Mouse (Mus musculus): ENCODE data around the gene Slc17a7. TPM values are rescaled to one million over a fixed set of nuclear protein-coding genes. Genes with fewer than 3 reads are reported as not detected.
"Not testable (repeated sequence)": the region's sequence is repeated elsewhere in the genome, so short reads cannot be mapped to it uniquely, and the experiment has no call there.

Slc17a7 gene
- polyA plus RNA-seq, 1 experiment from 2014 or later = 1.2 TPM

- Histone ChIP-seq H3K36me3 (replicated peaks) (peaks cover 36% of the 10 kb centered on the region), H3K27me3 (ENCODE audit: poor library complexity, severe bottlenecking) (peaks cover 54% of the 10 kb centered on the region)
These were observed 1.2 kb upstream of the Slc17a7 start for GRCm38 (mm10) chr7:45162551-45162950.

DNA sequence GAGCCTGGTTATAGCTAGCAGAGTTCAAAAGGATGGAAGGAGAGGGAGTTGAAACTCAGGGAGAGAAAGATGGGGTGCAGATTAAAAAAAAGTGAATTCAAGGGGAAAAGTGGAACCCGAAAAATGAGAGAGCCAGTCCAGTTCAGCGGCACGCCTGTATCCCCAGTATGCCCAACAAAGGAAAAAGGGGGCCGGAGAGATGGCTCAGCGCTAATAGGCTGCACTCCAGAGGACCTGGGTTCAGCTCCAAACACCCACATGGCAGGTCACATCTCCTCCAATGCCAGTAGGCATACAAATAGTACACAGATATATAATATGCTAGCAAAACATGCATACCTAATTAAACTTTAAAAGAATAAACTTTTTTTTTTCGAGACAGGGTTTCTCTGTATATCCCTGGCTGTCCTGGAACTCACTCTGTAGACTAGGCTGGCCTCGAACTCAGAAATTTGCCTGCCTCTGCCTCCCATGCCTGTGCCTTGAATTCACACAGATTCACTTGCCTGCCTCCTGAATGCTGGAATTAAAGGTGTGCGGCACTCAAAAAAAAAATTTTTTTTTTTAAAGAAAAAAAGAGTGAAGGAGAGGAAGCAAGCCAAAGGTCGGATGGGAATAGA, 643 bp upstream of the Slc17a7 start:
- no peak overlapping the region for H3K4me3 ChIP-seq
- no peak overlapping the region for H3K27ac ChIP-seq
- H3K27me3 ChIP-seq (ENCODE audit: poor library complexity, severe bottlenecking) = peaks cover 60% of the 10 kb centered on the region
- H3K36me3 ChIP-seq (replicated peaks) = peaks cover 31% of the 10 kb centered on the region
- 75% methylated on average over 9 of the region's 9 CpGs for WGBS
- DNase-seq (ENCODE audit: extremely low spot score, low spot score) = no peak
- H3K4me1 ChIP-seq = peaks cover 33% of the 10 kb centered on the region
- H3K9me3 ChIP-seq = peaks cover 6% of the 10 kb centered on the region; the same call in 1 of the 2 replicates

More at GRCm38 (mm10) chr7:45162551-45162950, 1.2 kb upstream of the Slc17a7 start:
- WGBS = 25% methylated on average over 6 of the region's 6 CpGs
- Histone ChIP-seq H3K4me3 (peak overlapping the region; percentile 55), H3K9me3 (peaks cover 6% of the 10 kb centered on the region; the same call in 1 of the 2 replicates), H3K4me1 (peaks cover 28% of the 10 kb centered on the region), H3K27ac (peak overlapping the region; percentile 78; the same call in 1 of the 2 replicates)
- no peak for DNase-seq (ENCODE audit: extremely low spot score, low spot score)

DNA sequence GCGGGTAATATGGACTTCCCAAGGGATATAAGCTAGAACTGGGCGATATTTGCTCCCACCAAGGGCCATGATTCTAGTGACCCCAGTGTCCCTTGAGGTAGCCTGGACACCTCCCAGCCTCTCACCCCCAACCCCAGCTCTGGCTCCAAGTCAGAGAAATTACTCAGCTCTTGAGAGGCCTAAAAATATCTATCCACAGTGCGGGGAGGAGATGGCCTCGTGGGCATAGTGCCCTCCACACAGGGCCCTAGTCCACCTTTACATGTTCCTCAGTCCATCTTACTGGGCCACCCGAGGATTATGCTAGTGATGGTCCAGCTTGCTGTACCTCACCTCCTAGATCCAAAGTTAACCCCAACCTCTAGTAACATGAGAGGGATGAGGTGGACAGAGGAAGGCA, 1.1 kb downstream of the Slc17a7 start:
- Histone ChIP-seq H3K27ac (no peak overlapping the region), H3K27me3 (ENCODE audit: poor library complexity, severe bottlenecking) (peaks cover 77% of the 10 kb centered on the region), H3K4me1 (peaks cover 41% of the 10 kb centered on the region), H3K36me3 (replicated peaks) (peaks cover 15% of the 10 kb centered on the region), H3K9me3 (peaks cover 17% of the 10 kb centered on the region), H3K4me3 (peak overlapping the region; percentile 57; the same call in 1 of the 2 replicates)
- DNase-seq (ENCODE audit: extremely low spot score, low spot score) = no peak
- 65% methylated on average over 5 of the region's 5 CpGs for WGBS

- peaks cover 86% of the 10 kb centered on the region for H3K27me3 ChIP-seq (ENCODE audit: poor library complexity, severe bottlenecking)
- DNase-seq (ENCODE audit: extremely low spot score, low spot score) = no peak
These were observed 2.0 kb downstream of the Slc17a7 start for GRCm38 (mm10) chr7:45165701-45166100.

DNA sequence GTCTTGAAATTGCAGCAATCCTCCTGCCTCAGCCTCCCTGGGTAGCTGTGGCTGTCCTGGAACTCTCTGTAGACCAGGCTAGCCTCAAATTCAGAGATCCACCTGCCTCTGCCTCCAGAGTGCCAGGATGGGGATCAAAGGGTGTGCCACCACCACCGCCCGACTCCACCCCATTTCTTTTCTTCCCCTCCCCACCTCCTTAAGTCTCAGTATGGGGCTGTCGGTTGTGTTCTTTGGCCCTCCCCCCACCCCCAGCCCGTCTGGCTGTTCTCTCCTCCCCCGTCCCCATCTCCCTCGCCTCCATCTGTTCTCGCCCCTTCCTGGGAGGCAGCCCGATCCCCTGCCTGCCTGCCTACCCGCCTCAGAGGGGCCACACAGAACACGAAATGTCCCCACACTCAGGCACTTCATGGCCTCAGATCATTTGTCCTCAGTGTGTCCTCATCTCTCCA, 3.2 kb downstream of the Slc17a7 start:
- Histone ChIP-seq H3K4me1 (peaks cover 34% of the 10 kb centered on the region), H3K36me3 (replicated peaks) (0 out of 2 replicates have a peak, but pooled peaks cover 2% of the 10 kb centered on the region), H3K4me3 (peak overlapping the region; percentile 5; the same call in 1 of the 2 replicates), H3K9me3 (peaks cover 29% of the 10 kb centered on the region), H3K27me3 (ENCODE audit: poor library complexity, severe bottlenecking) (peaks cover 99% of the 10 kb centered on the region), H3K27ac (no peak overlapping the region)
- DNase-seq (ENCODE audit: extremely low spot score, low spot score) = no peak
- WGBS = 20% methylated on average over 10 of the region's 10 CpGs

More at GRCm38 (mm10) chr7:45165701-45166100, 2.0 kb downstream of the Slc17a7 start:
- Histone ChIP-seq H3K4me3 (no peak overlapping the region), H3K4me1 (peaks cover 41% of the 10 kb centered on the region), H3K9me3 (peaks cover 26% of the 10 kb centered on the region), H3K27ac (no peak overlapping the region), H3K36me3 (replicated peaks) (peaks cover 7% of the 10 kb centered on the region)
- WGBS = 41% methylated on average over 11 of the region's 11 CpGs

GRCm38 (mm10) chr7:45167761-45168445, 4.2 kb downstream of the Slc17a7 start:
- Histone ChIP-seq H3K27me3 (ENCODE audit: poor library complexity, severe bottlenecking) (peaks cover 100% of the 10 kb centered on the region), H3K9me3 (peaks cover 38% of the 10 kb centered on the region), H3K4me1 (peaks cover 25% of the 10 kb centered on the region), H3K36me3 (replicated peaks) (0 out of 2 replicates have a peak, but pooled peaks cover 2% of the 10 kb centered on the region), H3K4me3 (peak overlapping the region; percentile 19; the same call in 1 of the 2 replicates), H3K27ac (no peak overlapping the region)
- DNase-seq (ENCODE audit: extremely low spot score, low spot score) = no peak
- 5% methylated on average over 19 of the region's 19 CpGs for WGBS

DNA sequence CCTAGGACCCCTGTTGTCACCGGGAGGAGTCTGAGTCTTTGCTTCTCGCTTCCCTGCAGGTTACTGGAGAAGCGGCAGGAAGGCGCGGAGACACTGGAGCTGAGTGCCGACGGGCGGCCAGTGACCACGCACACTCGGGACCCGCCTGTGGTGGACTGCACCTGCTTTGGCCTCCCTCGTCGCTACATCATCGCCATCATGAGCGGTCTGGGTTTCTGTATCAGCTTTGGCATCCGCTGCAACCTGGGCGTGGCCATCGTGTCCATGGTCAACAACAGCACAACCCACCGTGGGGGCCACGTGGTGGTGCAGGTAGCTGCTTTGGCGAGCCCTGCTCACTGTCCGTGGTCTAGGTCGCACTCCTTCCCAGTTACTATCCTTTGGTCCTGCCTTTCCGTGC, 4.9 kb downstream of the Slc17a7 start:
- 0 out of 2 replicates have a peak, but pooled peaks cover 2% of the 10 kb centered on the region for H3K36me3 ChIP-seq (replicated peaks)
- peak overlapping the region; percentile 25 for H3K4me3 ChIP-seq
- H3K4me1 ChIP-seq = peaks cover 23% of the 10 kb centered on the region
- 3% methylated on average over 24 of the region's 24 CpGs for WGBS
- DNase-seq (ENCODE audit: extremely low spot score, low spot score) = no peak
- H3K9me3 ChIP-seq = peaks cover 39% of the 10 kb centered on the region
- no peak overlapping the region for H3K27ac ChIP-seq
- peaks cover 98% of the 10 kb centered on the region for H3K27me3 ChIP-seq (ENCODE audit: poor library complexity, severe bottlenecking)

- peaks cover 39% of the 10 kb centered on the region for H3K9me3 ChIP-seq
- H3K27me3 ChIP-seq (ENCODE audit: poor library complexity, severe bottlenecking) = peaks cover 98% of the 10 kb centered on the region
- H3K27ac ChIP-seq = no peak overlapping the region
- no peak overlapping the region for H3K4me3 ChIP-seq
- WGBS = 89% methylated on average over 3 of the region's 3 CpGs
- H3K36me3 ChIP-seq (replicated peaks) = 0 out of 2 replicates have a peak, but pooled peaks cover 2% of the 10 kb centered on the region
- DNase-seq (ENCODE audit: extremely low spot score, low spot score) = no peak
- H3K4me1 ChIP-seq = peaks cover 17% of the 10 kb centered on the region
These were observed 5.7 kb downstream of the Slc17a7 start for GRCm38 (mm10) chr7:45169495-45169894.

- WGBS = 58% methylated on average over 7 of the region's 7 CpGs
These were observed 9.2 kb downstream of the Slc17a7 start for GRCm38 (mm10) chr7:45172974-45173373.

DNA sequence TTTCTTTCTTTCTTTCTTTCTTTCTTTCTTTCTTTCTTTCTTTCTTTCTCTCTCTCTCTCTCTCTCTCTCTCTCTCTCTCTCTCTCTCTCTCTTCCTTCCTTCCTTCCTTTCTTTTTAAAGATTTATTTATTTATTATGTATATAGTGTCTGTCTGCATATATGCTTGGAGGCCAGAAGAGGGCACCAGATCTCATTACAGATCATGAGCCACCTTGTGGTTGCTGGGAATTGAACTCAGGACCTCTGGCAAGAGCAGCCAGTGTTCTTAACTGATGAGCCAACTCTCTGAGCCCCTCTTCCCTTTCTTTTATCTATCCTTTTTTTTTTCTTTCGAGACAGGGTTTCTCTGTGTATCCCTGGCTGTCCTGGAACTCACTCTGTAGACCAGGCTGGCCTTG, 10.0 kb downstream of the Slc17a7 start:
- DNase-seq (ENCODE audit: extremely low spot score, low spot score); H3K4me3 ChIP-seq; H3K27ac ChIP-seq; H3K36me3 ChIP-seq (replicated peaks): not testable (repeated sequence)
- H3K27me3 ChIP-seq (ENCODE audit: poor library complexity, severe bottlenecking) = peaks cover 98% of the 10 kb centered on the region
- H3K9me3 ChIP-seq = peaks cover 33% of the 10 kb centered on the region
- peaks cover 28% of the 10 kb centered on the region for H3K4me1 ChIP-seq
- WGBS = 55% methylated on average over 1 of the region's 1 CpGs

More at GRCm38 (mm10) chr7:45172974-45173373, 9.2 kb downstream of the Slc17a7 start:
- H3K36me3 ChIP-seq (replicated peaks) = 0 out of 2 replicates have a peak, but pooled peaks cover 2% of the 10 kb centered on the region
- H3K27me3 ChIP-seq (ENCODE audit: poor library complexity, severe bottlenecking) = peaks cover 98% of the 10 kb centered on the region
- peaks cover 33% of the 10 kb centered on the region for H3K9me3 ChIP-seq
- H3K4me1 ChIP-seq = peaks cover 35% of the 10 kb centered on the region
- DNase-seq (ENCODE audit: extremely low spot score, low spot score) = no peak
- no peak overlapping the region for H3K27ac ChIP-seq
- H3K4me3 ChIP-seq = no peak overlapping the region

- DNase-seq (ENCODE audit: extremely low spot score, low spot score) = peak; percentile 43
- Histone ChIP-seq H3K36me3 (replicated peaks) (no peaks in the 10 kb centered on the region), H3K27ac (peak overlapping the region; percentile 44; the same call in 1 of the 2 replicates), H3K4me1 (peaks cover 27% of the 10 kb centered on the region), H3K9me3 (peaks cover 23% of the 10 kb centered on the region), H3K27me3 (ENCODE audit: poor library complexity, severe bottlenecking) (peaks cover 98% of the 10 kb centered on the region), H3K4me3 (peak overlapping the region; percentile 40)
- 2% methylated on average over 29 of the region's 29 CpGs for WGBS
These were observed 11.0 kb downstream of the Slc17a7 start for GRCm38 (mm10) chr7:45174567-45175280.

- peak overlapping the region; percentile 40; the same call in 1 of the 2 replicates for H3K4me3 ChIP-seq
- no peaks in the 10 kb centered on the region for H3K36me3 ChIP-seq (replicated peaks)
- no peak overlapping the region for H3K27ac ChIP-seq
- WGBS = 4% methylated on average over 13 of the region's 13 CpGs
- H3K4me1 ChIP-seq = peaks cover 29% of the 10 kb centered on the region
- DNase-seq (ENCODE audit: extremely low spot score, low spot score) = no peak
- peaks cover 16% of the 10 kb centered on the region for H3K9me3 ChIP-seq
- peaks cover 98% of the 10 kb centered on the region for H3K27me3 ChIP-seq (ENCODE audit: poor library complexity, severe bottlenecking)
These were observed 11.6 kb downstream of the Slc17a7 start for GRCm38 (mm10) chr7:45175398-45175797.
